Mouse (Mus musculus) embryonic fibroblast, embryonic 13.5 days (primary cell): Measurements from ENCODE around the gene Vwa1.

ENCODE experiments used
- CTCF ChIP-seq: IDR thresholded peaks from 2 replicates; pipeline ENCODE4 v1.5.1; 2011; ENCODE audit warnings: mild to moderate bottlenecking, control low read depth, low read length, moderate library complexity, borderline replicate concordance; ENCODE audit not compliant: insufficient read depth
- POLR2A ChIP-seq: IDR thresholded peaks from 2 replicates; pipeline ENCODE4 v1.6.1; 2011; ENCODE audit warnings: low read depth, mild to moderate bottlenecking, control low read depth, low read length, moderate library complexity

DNA sequence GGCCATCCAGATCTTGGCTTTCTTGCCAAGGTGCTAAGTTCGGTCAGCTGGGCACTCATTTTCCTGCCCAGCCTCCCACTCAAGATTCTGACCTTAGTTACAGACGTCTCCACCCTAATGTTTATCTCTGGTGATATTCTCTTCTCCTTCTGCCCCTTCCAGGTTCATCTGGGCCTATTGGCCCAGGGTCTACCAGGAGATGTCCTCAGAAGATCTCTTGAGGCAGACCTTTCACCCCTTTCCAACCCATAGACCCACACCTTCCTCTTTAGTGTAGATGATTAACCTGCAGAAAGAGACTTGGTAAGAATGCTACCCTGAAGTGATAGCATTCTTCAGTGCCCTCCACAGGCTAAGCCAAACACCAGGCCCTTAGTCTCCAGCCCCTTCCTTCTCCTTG, 2.8 kb downstream of the Vwa1 start:
- no peak for TF ChIP-seq POLR2A
- no peak for TF ChIP-seq CTCF
